Mouse (Mus musculus) liver, embryonic 14.5 days (tissue): ENCODE measurements at regions not wholly inside any gene's neighbourhood (a gene's known extent, or its start where the extent isn't known, plus 50 kb on each side); places are given as distances from the start of the nearest gene placed in this dataset.

ENCODE experiments used
- CTCF ChIP-seq: IDR thresholded peaks from 2 replicates; pipeline ENCODE4 v1.5.1; 2016; ENCODE audit warnings: antibody characterized with exemption, low read depth, control low read depth
- EP300 ChIP-seq: IDR thresholded peaks from 2 replicates; pipeline ENCODE4 v1.6.1; 2016; ENCODE audit warnings: antibody characterized with exemption, low read depth

GRCm38 (mm10) chr6:32739162-32739745 lies 151.3 kb upstream of the Plxna4 start:
- TF ChIP-seq CTCF: no peak
- no peak for TF ChIP-seq EP300
